Mouse (Mus musculus) midbrain, embryonic 15.5 days (tissue): ENCODE measurements at regions not wholly inside any gene's neighbourhood (a gene's known extent, or its start where the extent isn't known, plus 50 kb on each side); places are given as distances from the start of the nearest gene placed in this dataset.

Source experiments
- ATAC-seq: fragments of 200-750 bp; cut with Nextera tagmentation; replicated peaks from 2 replicates; pipeline ENCODE4 v1.8.0; 2017; ENCODE audit warnings: moderate TSS enrichment
- H3K27ac ChIP-seq: fragments of 300-500 bp; sonication (generic); 2 replicates; pipeline ENCODE4 v1.5.1; 2015; ENCODE audit warnings: mild to moderate bottlenecking, inconsistent platforms
- H3K27me3 ChIP-seq: fragments of 300-500 bp; sonication (generic); replicated peaks from 2 replicates; pipeline ENCODE4 v1.6.1; 2015; ENCODE audit warnings: inconsistent platforms
- H3K36me3 ChIP-seq: fragments of 300-500 bp; sonication (generic); replicated peaks from 2 replicates; pipeline ENCODE4 v1.6.1; 2015; ENCODE audit warnings: inconsistent platforms
- H3K4me1 ChIP-seq: fragments of 300-500 bp; sonication (generic); 2 replicates; pipeline ENCODE4 v1.6.1; 2015; ENCODE audit warnings: inconsistent platforms
- H3K4me2 ChIP-seq: fragments of 300-500 bp; sonication (generic); 2 replicates; pipeline ENCODE4 v1.6.1; 2015; ENCODE audit warnings: inconsistent platforms, mild to moderate bottlenecking, moderate library complexity
- H3K4me3 ChIP-seq: fragments of 300-500 bp; sonication (generic); 2 replicates; pipeline ENCODE4 v1.5.1; 2015; ENCODE audit warnings: mild to moderate bottlenecking, inconsistent platforms
- H3K9ac ChIP-seq: fragments of 300-500 bp; sonication (generic); 2 replicates; pipeline ENCODE4 v1.6.1; 2015; ENCODE audit warnings: mild to moderate bottlenecking, inconsistent platforms
- H3K9me3 ChIP-seq: fragments of 300-500 bp; sonication (generic); 2 replicates; pipeline ENCODE4 v1.6.1; 2016; ENCODE audit warnings: inconsistent platforms
- WGBS: fragments of 180-500 bp; shearing (Covaris S2); methylation state at CpG from one replicate; pipeline ENCODE4 v1.1.7; 2015; ENCODE audit warnings: mixed read lengths; 5-methylcytosine and 5-hydroxymethylcytosine counted together

DNA sequence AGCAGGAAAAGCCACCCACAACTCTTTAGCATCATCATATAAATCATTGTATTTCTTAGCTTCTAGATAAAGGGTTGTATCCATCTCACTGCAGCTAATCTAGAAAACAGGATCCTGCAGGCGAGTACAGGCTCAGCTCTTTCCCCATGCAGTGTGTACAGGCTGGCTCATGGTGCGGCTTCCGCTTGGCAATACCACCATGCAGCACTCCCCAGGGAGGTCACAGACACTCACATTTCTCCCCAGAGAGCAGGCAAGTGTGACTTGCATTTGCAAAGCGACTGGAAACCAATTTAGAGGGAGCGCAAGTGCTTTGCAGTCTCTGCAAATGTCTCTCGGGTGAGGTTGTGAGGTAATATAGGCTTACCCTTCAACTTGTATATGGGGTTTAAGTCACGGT, 69.1 kb upstream of the Zfp366 start:
- no peak for ATAC-seq
- no peak overlapping the region for H3K27ac ChIP-seq
- no peak overlapping the region for H3K4me2 ChIP-seq
- H3K27me3 ChIP-seq, result no peaks in the 10 kb centered on the region
- WGBS, result 87% methylated on average over 7 of the region's 7 CpGs
- no peaks in the 10 kb centered on the region; the same call in 1 of the 2 replicates for H3K4me1 ChIP-seq
- no peak overlapping the region for H3K9ac ChIP-seq
- H3K9me3 ChIP-seq, result no peaks in the 10 kb centered on the region
- no peaks in the 10 kb centered on the region for H3K36me3 ChIP-seq
- no peak overlapping the region for H3K4me3 ChIP-seq

DNA sequence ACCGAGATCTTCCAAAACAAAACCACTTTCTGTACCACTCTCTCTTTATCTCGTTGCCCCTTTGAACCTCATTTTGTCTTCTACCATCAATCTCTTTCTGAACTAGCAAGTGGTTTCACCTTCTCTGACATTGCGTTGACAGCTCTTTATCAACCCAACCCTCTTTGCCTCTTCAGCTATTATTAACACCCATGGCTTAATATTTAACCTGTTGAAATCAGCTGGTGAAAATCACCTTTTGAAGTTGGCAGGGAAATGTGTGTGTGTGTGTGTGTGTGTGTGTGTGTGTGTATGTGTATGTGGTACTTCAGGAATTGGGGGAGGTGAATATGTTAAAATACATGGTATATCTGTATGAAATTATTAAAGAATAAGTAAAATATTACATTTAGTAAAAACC, 70.1 kb upstream of the Zfp366 start:
- H3K27me3 ChIP-seq, result no peaks in the 10 kb centered on the region
- H3K27ac ChIP-seq, result no peak overlapping the region
- no peaks in the 10 kb centered on the region; the same call in 1 of the 2 replicates for H3K4me1 ChIP-seq
- 85% methylated on average over 3 of the region's 3 CpGs for WGBS
- H3K9me3 ChIP-seq, result no peaks in the 10 kb centered on the region
- ATAC-seq, result no peak
- H3K4me3 ChIP-seq, result no peak overlapping the region
- no peak overlapping the region for H3K4me2 ChIP-seq
- H3K9ac ChIP-seq, result no peak overlapping the region
- H3K36me3 ChIP-seq, result no peaks in the 10 kb centered on the region

DNA sequence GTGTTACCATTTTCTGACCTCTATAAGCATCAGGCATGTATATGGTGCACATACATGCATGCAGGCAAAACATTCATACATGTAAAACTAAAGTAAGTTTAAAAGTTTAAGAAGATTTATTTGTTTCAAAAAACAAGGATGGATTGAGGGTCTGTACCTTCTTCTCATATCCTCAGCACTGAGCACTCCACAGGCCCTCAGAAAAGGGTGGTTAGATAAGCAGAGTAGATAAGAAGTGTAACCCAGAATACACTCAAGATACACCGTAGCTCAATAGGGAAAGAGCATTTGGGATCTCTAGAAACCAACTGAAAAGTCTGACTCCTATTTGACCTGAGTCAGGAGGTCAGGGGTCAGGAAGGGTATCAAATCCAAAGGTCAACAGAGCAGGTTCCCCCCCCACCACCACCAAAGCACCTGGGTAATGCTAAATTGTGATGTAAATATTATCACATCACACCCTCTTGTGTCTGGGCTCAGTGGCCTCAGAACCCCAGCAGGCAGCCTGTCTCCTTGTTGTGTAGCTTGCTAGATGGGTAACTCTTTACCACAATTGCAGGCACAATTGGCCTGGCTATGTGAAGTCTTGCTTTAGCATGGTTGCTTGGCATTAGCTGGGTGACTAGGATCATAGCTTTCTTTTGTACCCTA, 72.8 kb upstream of the Zfp366 start:
- no peak overlapping the region for H3K4me2 ChIP-seq
- no peak overlapping the region for H3K4me3 ChIP-seq
- no peak overlapping the region for H3K9ac ChIP-seq
- no peaks in the 10 kb centered on the region for H3K4me1 ChIP-seq
- no peaks in the 10 kb centered on the region for H3K36me3 ChIP-seq
- no peaks in the 10 kb centered on the region for H3K9me3 ChIP-seq
- WGBS, result 74% methylated on average over 1 of the region's 1 CpGs
- no peak overlapping the region for H3K27ac ChIP-seq
- ATAC-seq, result no peak
- H3K27me3 ChIP-seq, result no peaks in the 10 kb centered on the region

DNA sequence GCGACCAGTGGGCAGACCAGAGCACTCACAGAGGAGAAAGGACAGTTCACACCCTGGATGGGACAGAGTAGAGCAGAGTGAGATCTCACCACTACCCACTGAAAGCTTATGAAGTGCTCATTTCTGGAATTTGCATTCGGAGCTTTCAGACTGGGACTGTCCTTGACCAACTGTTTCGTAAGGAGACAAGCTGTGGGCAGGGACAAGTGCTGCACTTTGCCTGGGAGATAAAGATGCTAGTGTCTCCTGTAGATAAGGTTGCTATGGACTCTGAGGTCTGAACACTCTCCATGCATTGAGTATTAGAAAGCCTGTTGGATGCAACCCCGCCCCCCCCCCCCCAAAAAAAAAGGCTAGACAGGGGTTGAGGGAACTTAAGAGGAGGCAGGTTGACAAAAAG, 76.6 kb upstream of the Zfp366 start:
- 86% methylated on average over 4 of the region's 4 CpGs for WGBS
- H3K27ac ChIP-seq, result no peak overlapping the region
- ATAC-seq, result no peak

DNA sequence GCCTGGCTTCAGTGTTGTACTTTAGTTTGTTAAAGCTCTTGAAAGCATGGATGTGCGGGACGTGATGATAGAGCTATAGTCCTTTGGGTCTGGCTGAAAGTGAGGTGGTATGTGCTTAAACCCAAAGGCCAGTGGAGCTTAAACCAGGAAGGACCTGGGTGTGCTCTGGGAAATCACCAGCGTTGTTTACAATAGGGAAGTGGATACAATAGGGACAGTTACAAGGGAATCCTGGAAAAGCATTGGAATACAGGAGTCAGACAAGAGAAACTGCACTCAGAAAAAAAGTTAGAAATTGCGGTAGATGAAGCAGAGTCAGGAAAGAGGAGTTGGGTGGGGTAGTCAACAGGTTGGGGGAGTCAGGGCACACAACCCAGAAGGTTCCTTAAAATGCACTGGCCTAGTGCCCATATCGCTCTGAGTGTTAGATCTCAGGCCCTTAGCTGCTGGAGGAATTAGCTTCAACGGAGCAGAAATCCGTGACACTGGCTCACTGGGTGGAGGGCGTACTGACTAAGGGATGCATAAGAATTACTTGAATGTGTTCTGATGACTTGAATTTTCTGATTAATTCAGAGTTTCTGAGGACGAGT, 82.4 kb upstream of the Zfp366 start:
- no peaks in the 10 kb centered on the region for H3K9me3 ChIP-seq
- no peak overlapping the region for H3K4me3 ChIP-seq
- ATAC-seq, result no peak
- H3K36me3 ChIP-seq, result no peaks in the 10 kb centered on the region
- no peak overlapping the region for H3K9ac ChIP-seq
- H3K4me1 ChIP-seq, result peaks cover 16% of the 10 kb centered on the region
- 82% methylated on average over 9 of the region's 9 CpGs for WGBS
- no peak overlapping the region for H3K27ac ChIP-seq
- H3K4me2 ChIP-seq, result no peak overlapping the region
- no peaks in the 10 kb centered on the region for H3K27me3 ChIP-seq

More for the DNA sequence above, 76.6 kb upstream of the Zfp366 start:
- no peaks in the 10 kb centered on the region for H3K9me3 ChIP-seq
- H3K4me2 ChIP-seq, result no peak overlapping the region
- H3K9ac ChIP-seq, result no peak overlapping the region
- H3K36me3 ChIP-seq, result no peaks in the 10 kb centered on the region
- no peaks in the 10 kb centered on the region for H3K27me3 ChIP-seq
- no peaks in the 10 kb centered on the region for H3K4me1 ChIP-seq
- no peak overlapping the region for H3K4me3 ChIP-seq

- Histone ChIP-seq H3K27ac (peak overlapping the region; percentile 72), H3K27me3 (no peaks in the 10 kb centered on the region), H3K9ac (0 out of 2 replicates have a peak overlapping the region, but pooled peaks have one; percentile 2), H3K4me1 (peaks cover 16% of the 10 kb centered on the region), H3K4me2 (peak overlapping the region; percentile 48), H3K36me3 (no peaks in the 10 kb centered on the region), H3K9me3 (no peaks in the 10 kb centered on the region), H3K4me3 (peak overlapping the region; percentile 24)
- ATAC-seq, result peak; percentile 89
- WGBS, result 27% methylated on average over 25 of the region's 25 CpGs
These were observed 83.9 kb upstream of the Zfp366 start for GRCm38 (mm10) chr13:99100430-99101409.

DNA sequence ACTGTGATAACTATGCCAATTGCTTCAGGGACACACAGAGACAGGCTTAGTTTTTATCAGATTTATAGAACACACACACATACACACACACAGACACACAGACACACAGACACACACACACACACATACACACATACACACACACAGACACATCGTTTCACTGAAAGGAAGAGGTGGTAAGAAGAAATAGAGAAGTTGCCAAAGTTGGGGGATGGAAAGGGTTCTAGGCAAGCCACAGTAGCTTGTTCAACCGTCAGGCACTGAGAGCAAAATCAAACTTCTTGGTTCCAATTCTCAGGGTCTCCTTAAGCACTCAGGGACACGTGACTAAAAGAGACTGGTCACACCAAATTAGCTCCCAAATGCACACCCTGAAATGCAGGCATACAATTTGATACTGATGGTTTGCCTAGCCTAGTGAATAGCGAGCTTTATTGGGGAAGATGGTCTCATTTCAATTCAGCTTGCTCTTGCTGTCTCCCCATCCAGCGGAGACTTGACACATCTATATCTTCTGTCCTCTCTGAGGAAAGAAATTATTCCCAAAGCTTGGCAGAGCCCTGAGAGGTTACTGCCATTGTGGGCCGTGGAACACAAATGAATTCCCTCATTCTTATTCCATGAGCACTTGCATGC, 84.7 kb upstream of the Zfp366 start:
- Histone ChIP-seq H3K4me3 (peak overlapping the region; percentile 24), H3K27ac (peak overlapping the region; percentile 72), H3K27me3 (no peaks in the 10 kb centered on the region), H3K4me1 (peaks cover 16% of the 10 kb centered on the region), H3K9ac (0 out of 2 replicates have a peak overlapping the region, but pooled peaks have one; percentile 16), H3K9me3 (no peaks in the 10 kb centered on the region), H3K36me3 (no peaks in the 10 kb centered on the region), H3K4me2 (peak overlapping the region; percentile 48)
- WGBS, result 20% methylated on average over 6 of the region's 6 CpGs
- peak; percentile 48 for ATAC-seq

GRCm38 (mm10) chr13:99099226-99099625, 85.4 kb upstream of the Zfp366 start:
- no peaks in the 10 kb centered on the region for H3K9me3 ChIP-seq
- H3K4me3 ChIP-seq, result no peak overlapping the region
- no peak overlapping the region for H3K9ac ChIP-seq
- no peak for ATAC-seq
- H3K4me1 ChIP-seq, result peaks cover 16% of the 10 kb centered on the region
- peak overlapping the region; percentile 35; the same call in 1 of the 2 replicates for H3K27ac ChIP-seq
- H3K4me2 ChIP-seq, result no peak overlapping the region
- H3K36me3 ChIP-seq, result no peaks in the 10 kb centered on the region
- no peaks in the 10 kb centered on the region for H3K27me3 ChIP-seq
- WGBS, result 87% methylated on average over 7 of the region's 7 CpGs

DNA sequence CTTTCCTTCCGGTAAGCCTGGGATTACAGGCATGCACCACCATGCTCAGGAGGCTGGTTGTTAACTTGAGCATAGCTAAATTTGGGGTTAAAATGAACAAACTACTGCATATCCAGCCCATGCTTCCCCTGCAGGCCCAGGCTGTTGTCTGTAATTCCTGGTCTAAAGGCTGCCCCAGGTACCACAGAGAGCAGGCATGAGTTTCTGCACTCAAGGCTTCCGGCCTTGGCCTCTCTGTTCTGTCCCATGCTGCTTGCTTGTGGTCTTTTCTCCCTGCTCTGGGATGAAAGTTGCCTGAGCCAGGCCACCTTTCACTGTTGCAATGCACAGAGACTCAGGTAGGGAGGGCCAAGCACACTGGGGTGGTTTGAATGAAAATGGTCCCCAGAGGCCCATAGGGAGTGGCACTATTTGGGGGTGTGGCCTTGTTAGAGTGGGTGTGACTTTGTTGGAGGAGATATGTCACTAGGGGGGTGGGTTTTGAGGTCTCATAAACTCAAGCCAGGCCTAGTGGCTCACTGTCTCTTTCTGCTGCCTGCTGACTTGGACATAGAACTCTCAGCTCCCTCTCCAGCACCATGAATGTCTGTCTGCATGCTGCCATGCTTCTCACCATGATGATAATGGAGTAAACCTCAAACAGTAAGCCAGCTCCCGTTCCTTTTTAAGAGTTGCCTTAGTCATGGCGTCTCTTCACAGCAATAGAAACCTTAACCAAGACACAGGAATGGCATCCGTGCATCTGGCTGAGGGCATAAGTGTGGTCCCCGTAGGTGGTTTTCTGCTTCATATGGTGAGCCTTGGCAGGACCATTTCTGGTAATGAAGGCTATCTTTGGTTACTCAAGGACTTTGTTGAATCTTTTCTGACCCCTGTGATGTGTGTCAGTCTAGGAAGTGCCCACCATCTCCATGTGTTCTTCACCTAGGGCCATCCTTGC, 86.7 kb upstream of the Zfp366 start:
- no peaks in the 10 kb centered on the region for H3K9me3 ChIP-seq
- H3K27ac ChIP-seq, result no peak overlapping the region
- H3K27me3 ChIP-seq, result no peaks in the 10 kb centered on the region
- WGBS, result 96% methylated on average over 6 of the region's 6 CpGs
- no peaks in the 10 kb centered on the region for H3K36me3 ChIP-seq
- no peak overlapping the region for H3K9ac ChIP-seq
- H3K4me2 ChIP-seq, result no peak overlapping the region
- no peak for ATAC-seq
- peaks cover 30% of the 10 kb centered on the region for H3K4me1 ChIP-seq
- H3K4me3 ChIP-seq, result no peak overlapping the region

GRCm38 (mm10) chr13:99096837-99097236, 87.8 kb upstream of the Zfp366 start:
- 88% methylated on average over 6 of the region's 6 CpGs for WGBS

DNA sequence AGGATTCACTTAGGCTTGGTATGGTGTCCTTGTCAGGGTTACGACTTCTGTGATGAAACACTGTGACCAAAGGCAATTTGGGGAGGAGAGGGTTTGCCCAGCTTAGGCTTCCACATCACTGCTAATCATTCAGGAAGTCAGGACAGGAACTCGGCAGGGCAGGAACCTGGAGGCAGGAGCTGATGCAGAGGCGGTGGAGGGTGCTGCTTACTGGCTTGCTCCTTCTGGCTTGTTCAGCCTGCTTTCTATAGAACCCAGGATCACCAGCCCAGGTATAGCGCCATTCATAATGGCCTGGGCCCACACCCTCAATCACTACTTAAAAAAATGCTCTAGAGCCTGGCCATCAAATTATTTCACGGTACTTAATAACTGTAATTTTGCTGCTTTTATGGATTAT, 89.6 kb upstream of the Zfp366 start:
- Histone ChIP-seq H3K27me3 (no peaks in the 10 kb centered on the region), H3K9ac (no peak overlapping the region), H3K9me3 (no peaks in the 10 kb centered on the region), H3K4me3 (no peak overlapping the region), H3K36me3 (no peaks in the 10 kb centered on the region), H3K4me1 (peaks cover 26% of the 10 kb centered on the region), H3K27ac (no peak overlapping the region), H3K4me2 (no peak overlapping the region)
- WGBS, result 93% methylated on average over 5 of the region's 5 CpGs
- no peak for ATAC-seq

More at GRCm38 (mm10) chr13:99096837-99097236, 87.8 kb upstream of the Zfp366 start:
- Histone ChIP-seq H3K9me3 (no peaks in the 10 kb centered on the region), H3K27me3 (no peaks in the 10 kb centered on the region), H3K9ac (no peak overlapping the region), H3K4me2 (no peak overlapping the region), H3K27ac (no peak overlapping the region), H3K4me3 (no peak overlapping the region), H3K36me3 (no peaks in the 10 kb centered on the region), H3K4me1 (peaks cover 37% of the 10 kb centered on the region)
- no peak for ATAC-seq
